Mouse (Mus musculus) embryo, embryonic 9.5 days (tissue): Measurements from ENCODE around the gene Itpkb.
A peak's percentile ranks its signal among the peaks of the same experiment; 100 is the strongest.

Source experiments
- DNase-seq: peaks from one replicate; pipeline ENCODE4 v3.0.0-alpha.2; 2017; ENCODE audit errors: extremely low spot score

Itpkb gene

GRCm38 (mm10) chr1:180393873-180394272, 63.6 kb downstream of the Itpkb start:
- DNase-seq = no peak

DNA sequence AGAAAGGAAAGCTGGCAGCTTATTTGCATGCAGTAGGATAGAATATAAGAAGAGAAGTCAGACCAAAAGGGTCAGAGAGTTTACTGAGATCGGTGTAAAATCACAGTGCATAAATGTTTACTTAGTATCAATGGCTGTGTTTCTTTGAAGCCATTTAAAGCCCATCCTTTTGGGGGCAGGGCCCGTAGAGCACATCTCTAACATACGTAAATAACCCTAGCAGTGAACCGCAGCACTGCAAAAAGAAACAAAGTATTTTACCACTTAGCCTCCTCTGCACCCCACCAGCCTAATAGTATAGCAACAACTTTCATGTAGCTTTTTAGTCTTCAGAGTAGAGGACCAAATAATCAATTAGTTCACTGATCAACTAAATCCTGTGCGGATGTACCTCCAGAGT, 67.4 kb downstream of the Itpkb start:
- no peak for DNase-seq

GRCm38 (mm10) chr1:180398446-180398845, 68.2 kb downstream of the Itpkb start:
- no peak for DNase-seq

GRCm38 (mm10) chr1:180400691-180401455, 70.6 kb downstream of the Itpkb start:
- DNase-seq = no peak

- no peak for DNase-seq
Observed at GRCm38 (mm10) chr1:180401725-180402124, 71.4 kb downstream of the Itpkb start.

DNA sequence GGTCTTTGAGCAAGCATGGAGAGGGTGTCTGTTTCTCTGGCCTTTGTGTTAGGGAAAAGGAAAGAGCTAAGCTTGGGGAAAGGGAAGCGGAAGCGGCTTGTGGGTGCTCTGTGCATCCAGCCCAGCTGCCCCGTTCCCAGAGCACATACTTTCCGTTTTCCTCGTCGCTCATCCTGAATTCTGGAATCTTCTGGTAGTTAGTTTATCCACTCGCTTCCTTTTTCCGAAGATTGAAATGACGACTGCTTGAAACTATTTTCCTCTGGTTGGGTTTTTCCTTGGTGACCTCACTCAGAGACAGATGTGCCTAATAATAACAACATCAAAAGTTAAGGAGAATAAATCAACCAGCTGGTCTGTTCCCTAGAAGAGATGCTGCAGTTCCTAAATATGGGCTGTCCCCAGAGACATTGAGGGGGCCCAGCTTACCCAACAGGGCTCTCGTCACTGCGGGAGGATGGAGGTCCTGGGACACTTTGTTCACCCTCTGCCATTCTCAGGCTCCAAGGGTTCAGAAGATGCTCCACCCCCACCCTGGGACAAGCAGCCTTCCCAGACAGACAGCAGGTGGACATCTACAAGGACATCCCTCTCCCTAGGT, 72.3 kb downstream of the Itpkb start:
- no peak for DNase-seq

DNA sequence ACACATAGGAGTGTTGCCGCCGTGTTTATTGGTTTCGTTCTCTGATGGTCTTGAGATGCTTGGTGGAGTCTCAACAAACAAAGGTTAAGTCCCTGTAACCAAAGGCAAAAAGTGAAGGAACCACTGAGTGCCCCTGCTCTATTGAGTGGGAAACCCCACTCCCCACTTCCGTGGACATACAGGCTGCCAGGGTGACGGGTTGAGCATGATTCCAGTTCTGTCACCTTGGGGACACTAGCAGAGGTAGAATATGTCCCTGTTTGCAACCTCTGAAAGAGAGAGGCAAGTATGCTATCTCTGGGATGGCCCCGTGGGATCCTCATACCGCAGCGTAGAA, 73.0 kb downstream of the Itpkb start:
- DNase-seq = no peak

GRCm38 (mm10) chr1:180403694-180404606, 73.7 kb downstream of the Itpkb start:
- no peak for DNase-seq

DNA sequence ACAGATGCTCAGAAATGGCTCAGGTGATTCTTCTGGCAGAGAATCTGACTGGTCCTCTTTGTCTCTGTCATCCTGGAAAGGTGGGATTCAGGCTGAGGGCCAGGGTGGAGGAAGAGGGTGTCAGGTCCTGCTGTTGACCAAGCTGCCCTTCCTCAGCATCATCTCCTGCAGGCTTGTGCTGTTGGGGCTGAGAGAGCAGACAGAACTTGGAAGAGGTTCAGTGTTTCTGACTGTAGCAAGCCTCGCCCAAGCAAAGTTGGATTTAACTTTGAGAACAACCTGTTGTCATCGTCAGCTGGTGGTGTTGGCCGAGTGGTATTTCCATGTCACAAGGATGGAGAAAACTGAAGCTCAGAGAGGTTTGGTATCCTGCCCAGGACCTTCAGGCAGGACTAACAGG, 74.4 kb downstream of the Itpkb start:
- DNase-seq = no peak

DNA sequence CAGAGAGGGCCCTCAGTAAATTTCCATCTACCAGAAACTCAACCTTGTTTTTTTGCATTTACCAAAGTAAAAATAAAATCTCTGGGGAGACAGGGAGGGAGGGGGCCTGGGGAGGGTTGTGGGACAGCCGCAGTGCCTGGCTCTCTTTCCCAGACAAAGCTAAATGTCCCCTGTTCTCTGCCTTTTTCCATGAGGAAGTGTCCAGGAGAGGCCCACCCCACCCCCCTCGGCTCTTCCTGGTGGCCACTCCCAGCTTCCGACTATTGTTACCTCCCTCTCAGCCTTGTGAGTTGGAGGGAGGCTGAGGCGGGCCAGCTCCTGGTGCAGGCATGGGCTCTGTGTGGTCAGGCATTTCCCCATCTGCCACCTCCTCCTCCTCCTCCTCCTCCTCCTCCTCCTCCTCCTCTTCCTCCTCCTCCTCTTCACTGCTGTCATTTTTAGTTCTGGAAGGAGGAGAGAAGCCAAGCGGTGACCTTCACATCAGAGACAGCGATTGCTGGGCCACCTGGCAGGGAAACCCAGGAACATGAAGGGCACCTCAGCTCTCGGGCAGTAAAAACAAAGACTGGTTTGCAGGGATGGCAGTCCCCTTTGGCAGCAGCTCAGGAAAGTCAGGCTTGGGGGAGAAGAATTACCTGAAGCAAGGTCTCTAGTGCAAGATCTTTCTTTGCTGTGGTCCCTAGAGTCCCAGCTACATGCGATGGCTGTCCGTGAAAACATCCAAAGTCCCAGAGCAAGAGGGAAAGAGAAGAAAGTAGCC, 75.5 kb downstream of the Itpkb start:
- DNase-seq = no peak

DNA sequence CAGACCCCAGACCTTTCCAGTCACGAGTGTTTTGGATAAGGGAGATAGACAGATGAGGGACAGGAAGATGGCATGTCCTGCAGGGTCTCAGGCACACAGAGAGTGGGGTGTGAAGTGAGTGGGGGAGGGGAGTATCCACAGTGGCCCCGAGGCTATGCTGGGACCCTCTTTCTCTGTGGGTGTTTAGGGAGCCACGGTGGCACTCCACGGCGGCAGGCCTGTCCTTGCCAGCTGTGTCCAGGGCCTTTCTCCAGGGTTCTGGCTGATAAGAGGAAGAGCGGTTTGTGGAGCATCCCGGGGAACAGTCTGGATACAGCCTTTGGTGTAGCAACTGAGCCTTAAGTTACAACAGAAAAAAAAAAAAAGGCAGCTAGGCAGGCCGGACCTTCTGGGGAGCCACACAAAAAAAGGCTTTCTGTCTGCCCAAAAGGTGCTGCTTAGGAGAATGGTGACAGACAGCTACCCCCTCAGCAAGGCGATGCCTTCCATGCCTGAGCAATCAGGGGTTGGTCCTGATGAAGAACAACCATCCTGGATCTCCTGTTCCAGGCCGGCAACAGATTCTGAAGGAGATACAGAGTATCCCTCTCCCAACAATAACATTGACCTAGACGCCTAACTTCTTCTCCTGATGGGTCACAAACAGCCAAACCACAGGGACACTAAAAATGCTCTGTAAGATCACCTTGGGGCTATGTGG, 76.2 kb downstream of the Itpkb start:
- no peak for DNase-seq

GRCm38 (mm10) chr1:180407171-180407671, 76.9 kb downstream of the Itpkb start:
- DNase-seq = peak; percentile 87

GRCm38 (mm10) chr1:180407727-180408719, 77.7 kb downstream of the Itpkb start:
- no peak for DNase-seq

DNA sequence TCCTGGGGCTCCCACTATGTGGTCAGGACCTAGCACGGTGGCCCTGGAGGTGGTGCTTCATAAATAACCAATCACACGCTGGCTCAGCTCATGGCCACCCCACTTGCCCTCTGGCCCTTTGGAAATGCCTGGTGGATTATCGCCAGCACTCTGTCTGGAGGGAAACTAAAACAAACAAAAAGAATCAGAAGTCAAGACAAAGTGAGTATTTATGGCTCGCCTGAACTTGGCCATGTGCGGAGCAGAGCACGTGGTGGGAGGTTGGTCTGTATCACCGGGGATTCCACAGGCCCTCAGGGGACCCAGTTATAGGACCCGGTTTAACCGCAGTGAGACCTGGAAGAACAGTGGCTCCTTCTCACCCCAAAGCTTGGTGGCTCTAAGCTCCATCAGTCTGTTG, 78.5 kb downstream of the Itpkb start:
- DNase-seq = no peak

DNA sequence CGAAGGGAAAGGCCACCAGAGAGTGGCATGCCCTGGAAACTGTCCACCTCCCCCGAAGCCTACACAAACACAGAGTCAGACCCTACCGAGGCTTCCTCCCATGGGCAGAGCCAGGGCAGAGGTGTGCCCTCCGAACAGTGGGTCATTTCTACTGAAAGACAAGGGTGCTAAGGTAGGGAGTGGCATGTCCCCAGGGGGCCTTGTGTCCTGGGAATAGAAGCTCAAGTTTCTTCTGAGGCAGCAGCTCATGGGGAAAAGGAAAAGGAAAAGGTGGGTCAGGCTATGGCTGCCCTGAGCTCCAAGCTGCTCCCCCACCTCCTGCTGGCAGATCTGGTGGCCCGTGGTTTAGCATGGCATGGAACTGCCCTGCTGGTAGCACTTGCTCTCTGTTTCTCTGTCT, 79.5 kb downstream of the Itpkb start:
- no peak for DNase-seq

DNA sequence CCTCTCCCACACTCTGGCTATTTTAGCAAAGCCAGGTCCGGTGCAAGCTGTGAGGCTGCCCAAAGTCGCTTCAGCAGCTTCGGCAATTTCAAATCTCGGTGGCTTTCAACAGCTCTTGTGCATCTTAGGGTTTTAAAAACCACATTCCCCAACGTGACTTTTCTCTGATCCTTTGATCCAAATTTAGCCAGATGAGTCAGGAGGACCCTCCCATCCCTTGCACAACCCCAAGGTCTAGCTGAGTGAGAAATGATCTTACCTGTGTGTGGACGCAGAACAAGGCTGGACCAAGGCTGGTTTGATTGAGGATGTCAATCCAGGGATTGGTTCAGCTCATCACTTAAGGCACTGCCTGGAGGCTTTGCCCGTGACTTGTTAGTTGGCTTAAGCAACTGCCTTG, 80.0 kb downstream of the Itpkb start:
- DNase-seq = no peak

- DNase-seq = no peak
Observed at GRCm38 (mm10) chr1:180415064-180415463, 84.8 kb downstream of the Itpkb start.

DNA sequence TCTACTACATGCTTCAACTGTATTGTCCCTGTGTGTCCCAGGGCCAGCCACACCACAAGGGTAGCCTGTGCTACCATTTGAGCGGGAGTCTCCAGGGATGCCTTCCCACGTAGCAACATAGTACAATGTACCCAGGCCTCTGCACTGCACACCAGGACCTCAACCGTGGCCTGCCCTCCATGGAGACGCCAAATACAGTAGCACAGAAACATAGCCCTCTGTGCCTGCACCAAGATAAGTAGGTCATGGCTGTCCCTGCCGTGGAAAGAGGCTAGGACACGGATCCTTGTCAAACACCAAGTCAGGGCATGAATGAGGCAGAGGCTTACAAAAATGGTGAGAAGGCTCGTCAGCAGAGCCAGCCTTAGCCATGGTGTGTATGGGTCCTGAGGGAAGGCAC, 85.6 kb downstream of the Itpkb start:
- DNase-seq = no peak

- no peak for DNase-seq
Observed at GRCm38 (mm10) chr1:180417118-180417517, 86.8 kb downstream of the Itpkb start.

DNA sequence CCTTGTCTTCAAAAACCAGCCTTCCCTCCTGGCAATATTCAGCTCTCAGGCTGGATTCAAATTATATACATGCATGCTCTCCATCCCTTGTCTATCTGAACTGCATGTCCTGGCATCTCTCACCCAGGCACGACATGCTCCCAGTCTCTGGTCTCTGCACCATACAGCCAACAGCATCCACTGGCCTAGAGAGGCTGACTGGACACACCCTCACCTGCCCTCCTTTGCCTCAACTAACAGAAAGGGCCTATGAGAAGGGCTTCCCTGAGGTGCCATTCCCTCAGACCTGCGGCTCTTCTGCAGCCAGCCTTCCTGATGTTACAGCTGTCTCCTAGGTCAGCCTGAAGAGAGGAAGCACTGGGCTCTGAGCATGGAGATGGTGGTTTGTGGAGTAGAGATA, 88.8 kb downstream of the Itpkb start:
- DNase-seq = no peak
